Comparison of ENCODE assay signal across 14 mouse cellular contexts in the genomic region with DNA sequence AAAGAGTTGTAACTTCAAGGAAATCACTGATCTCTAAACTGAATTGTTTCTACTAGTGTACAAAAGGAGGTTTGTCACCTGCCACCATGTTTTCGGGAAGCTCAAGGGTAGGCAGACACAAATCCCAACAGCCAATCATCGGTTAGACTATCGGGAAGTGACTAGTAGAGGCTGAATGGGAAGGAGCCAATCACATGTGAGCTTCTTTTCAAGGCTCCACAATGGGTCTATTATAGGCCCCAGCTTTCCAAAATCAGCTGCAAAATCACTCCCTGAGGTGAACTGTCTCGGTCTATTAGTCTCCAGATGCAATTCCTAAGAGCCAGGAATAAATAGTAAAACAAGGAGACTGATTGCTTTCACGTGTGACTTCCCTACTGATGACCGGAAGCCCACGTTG.
DNase-seq lines count a peak whose midpoint lies in the region; ATAC-seq and TF ChIP-seq lines count a peak whose summit lies in the region.
"Had no signal": no experiment of that assay in that cellular context is flagged by ENCODE, and none has a peak within 500 bp of the region (broad histone marks: within the 10 kb centered on the region; RNA-seq: fewer than 3 reads in every experiment).

No protein-coding gene starts in this region.

- H3K27ac ChIP-seq in hindbrain, postnatal 0 days = peak overlapping the region; percentile 32; the same call in 1 of the 2 replicates
- H3K27ac ChIP-seq in hindbrain, embryonic 10.5 days = no peak overlapping the region
- no peak overlapping the region for H3K27ac ChIP-seq in neural tube, embryonic 11.5 days (ENCODE audit: low read depth, low read length)
- H3K27ac ChIP-seq in forebrain, embryonic 13.5 days = peak overlapping the region; percentile 44; the same call in 1 of the 2 replicates
- H3K27ac ChIP-seq: heart, embryonic 10.5 days; macrophage had no signal

- TF ChIP-seq CTCF in hindbrain, postnatal 0 days (IDR thresholded peaks at IDR 0.05; ENCODE audit: low read depth) = no peak

- WGBS in hindbrain, postnatal 0 days = 59% methylated on average over 7 of the region's 7 CpGs
- 79% methylated on average over 7 of the region's 7 CpGs for WGBS in hindbrain, embryonic 10.5 days
- 54% methylated on average over 7 of the region's 7 CpGs for WGBS in neural tube, embryonic 11.5 days
- WGBS in forebrain, embryonic 13.5 days = 65% methylated on average over 7 of the region's 7 CpGs

- H3K9ac ChIP-seq in hindbrain, postnatal 0 days (replicated peaks; ENCODE audit: low read length) = no peak overlapping the region
- no peak overlapping the region for H3K9ac ChIP-seq in neural tube, embryonic 11.5 days (ENCODE audit: low read length)
- H3K9ac ChIP-seq in forebrain, embryonic 13.5 days = no peak overlapping the region

- H3K4me3 ChIP-seq in hindbrain, postnatal 0 days (ENCODE audit: low read length) = no peak overlapping the region
- H3K4me3 ChIP-seq in hindbrain, embryonic 10.5 days = no peak overlapping the region
- H3K4me3 ChIP-seq in neural tube, embryonic 11.5 days (ENCODE audit: low read depth, low read length) = no peak overlapping the region
- no peak overlapping the region for H3K4me3 ChIP-seq in forebrain, embryonic 13.5 days
- H3K4me3 ChIP-seq: heart, embryonic 10.5 days had no signal

- no peaks in the 10 kb centered on the region for H3K36me3 ChIP-seq in hindbrain, postnatal 0 days (ENCODE audit: insufficient read depth, low read length)
- H3K36me3 ChIP-seq in hindbrain, embryonic 10.5 days = no peaks in the 10 kb centered on the region
- H3K36me3 ChIP-seq in neural tube, embryonic 11.5 days (ENCODE audit: control insufficient read depth, insufficient read depth, low read length) = no peaks in the 10 kb centered on the region
- no peaks in the 10 kb centered on the region for H3K36me3 ChIP-seq in forebrain, embryonic 13.5 days (ENCODE audit: poor library complexity, severe bottlenecking)

- peak; percentile 34 for DNase-seq in hindbrain, postnatal 0 days (ENCODE audit: low spot score)
- no peak for DNase-seq in hindbrain, embryonic 10.5 days (ENCODE audit: low spot score)
- DNase-seq in neural tube, embryonic 11.5 days (ENCODE audit: low spot score) = no peak
- DNase-seq in neural tube, embryonic 10.5 days (ENCODE audit: extremely low spot score, low spot score) = no peak
- no peak for DNase-seq in ovary, postnatal 36 days (ENCODE audit: low spot score)
- no peak for DNase-seq in yolk sac, embryonic 10.5 days (ENCODE audit: low spot score)
- DNase-seq: cerebellum, postnatal 25 days; lung, adult 18-20 months; midbrain, embryonic 14.5 days; thymus, adult 2 months had no signal

- no peaks in the 10 kb centered on the region; the same call in 1 of the 2 replicates for H3K4me1 ChIP-seq in hindbrain, postnatal 0 days (ENCODE audit: insufficient read depth, low read length)
- H3K4me1 ChIP-seq in hindbrain, embryonic 10.5 days (replicated peaks) = peaks cover 40% of the 10 kb centered on the region
- H3K4me1 ChIP-seq in neural tube, embryonic 11.5 days (ENCODE audit: control insufficient read depth, insufficient read depth, low read length) = peaks cover 21% of the 10 kb centered on the region
- H3K4me1 ChIP-seq in forebrain, embryonic 13.5 days = peaks cover 52% of the 10 kb centered on the region

- no peaks in the 10 kb centered on the region for H3K9me3 ChIP-seq in hindbrain, postnatal 0 days (ENCODE audit: low read length)
- H3K9me3 ChIP-seq in hindbrain, embryonic 10.5 days = no peaks in the 10 kb centered on the region
- no peaks in the 10 kb centered on the region for H3K9me3 ChIP-seq in neural tube, embryonic 11.5 days (ENCODE audit: control insufficient read depth, low read length)
- no peaks in the 10 kb centered on the region for H3K9me3 ChIP-seq in forebrain, embryonic 13.5 days (replicated peaks)
- H3K9me3 ChIP-seq: heart, embryonic 10.5 days had no signal

- no peaks in the 10 kb centered on the region for H3K27me3 ChIP-seq in hindbrain, postnatal 0 days (ENCODE audit: insufficient read depth, low read length)
- no peaks in the 10 kb centered on the region for H3K27me3 ChIP-seq in hindbrain, embryonic 10.5 days (ENCODE audit: insufficient read depth, poor library complexity, severe bottlenecking)
- H3K27me3 ChIP-seq in neural tube, embryonic 11.5 days (ENCODE audit: control insufficient read depth, insufficient read depth, low read length) = no peaks in the 10 kb centered on the region
- H3K27me3 ChIP-seq in forebrain, embryonic 13.5 days = no peaks in the 10 kb centered on the region

- H3K4me2 ChIP-seq in hindbrain, postnatal 0 days (ENCODE audit: low read depth, low read length) = peak overlapping the region; percentile 42
- H3K4me2 ChIP-seq in neural tube, embryonic 11.5 days (ENCODE audit: low read depth) = no peak overlapping the region
- peak overlapping the region; percentile 24; the same call in 1 of the 2 replicates for H3K4me2 ChIP-seq in forebrain, embryonic 13.5 days

- peak; percentile 73 for ATAC-seq in hindbrain, postnatal 0 days
- peak; percentile 60; the same call in 1 of the 2 replicates for ATAC-seq in neural tube, embryonic 11.5 days (ENCODE audit: insufficient read depth, low FRiP score, low TSS enrichment)
- peak; percentile 19; the same call in 1 of the 2 replicates for ATAC-seq in forebrain, embryonic 13.5 days
- ATAC-seq: intestine, postnatal 0 days had no signal

Comparison
In these comparisons a context has a peak if more than half of its experiments do, and no peak if none do; other contexts are left out.
1. H3K27ac ChIP-seq: peak in hindbrain, postnatal 0 days (single experiment) and forebrain, embryonic 13.5 days (single experiment); none in hindbrain, embryonic 10.5 days (single experiment) and neural tube, embryonic 11.5 days (single experiment).
2. ATAC-seq: peak in every context shown above with its lines; median percentile 73 in hindbrain, postnatal 0 days; 60 in neural tube, embryonic 11.5 days; 19 in forebrain, embryonic 13.5 days.